Mouse (Mus musculus) E14TG2a.4 (cell line): ENCODE measurements at regions not wholly inside any gene's neighbourhood (a gene's known extent, or its start where the extent isn't known, plus 50 kb on each side); places are given as distances from the start of the nearest gene placed in this dataset.

Experiments used
- CTCF ChIP-seq: conservative IDR thresholded peaks from 2 replicates; pipeline ENCODE4 v1.5.1; 2014; ENCODE audit warnings: low read length
- POU5F1 ChIP-seq: IDR thresholded peaks from 2 replicates; pipeline ENCODE4 v1.6.1; 2014; ENCODE audit warnings: low read length, borderline replicate concordance

- TF ChIP-seq CTCF, result no peak
- no peak for TF ChIP-seq POU5F1
Observed at GRCm38 (mm10) chr14:114955572-114955971, 136.4 kb upstream of the Gpc5 start.
